Mouse (Mus musculus) heart, adult 8-10 months (tissue): ENCODE data around the gene Vmn1r121. TPM values are rescaled to one million over a fixed set of nuclear protein-coding genes. Genes with fewer than 3 reads are reported as not detected.
"Not testable (repeated sequence)": the region's sequence is repeated elsewhere in the genome, so short reads cannot be mapped to it uniquely, and the experiment has no call there.

Experiments used
- DNase-seq: peaks from one replicate; pipeline ENCODE4 v3.0.0; 2022; ENCODE audit warnings: low spot score
- total RNA-seq, 4 experiments: library from RNA; stranded (reverse); gene quantifications; 2 replicates each; pipeline ENCODE4 v1.2.4; 2022

Gene Vmn1r121
- total RNA-seq: not detected

- DNase-seq: not testable (repeated sequence)
Observed at GRCm38 (mm10) chr7:21098413-21098812, at the start of gene Vmn1r121. Gene Vmn1r121, minus strand, starts transcription at chr7:21098513.

- DNase-seq: not testable (repeated sequence)
Observed at GRCm38 (mm10) chr7:21134028-21134427, 35.7 kb upstream of the Vmn1r121 start, which contains the start of gene Vmn1r122. Gene Vmn1r122, minus strand, starts transcription at chr7:21134128.

- DNase-seq: not testable (repeated sequence)
Observed at GRCm38 (mm10) chr7:21053684-21054083, 44.6 kb downstream of the Vmn1r121 start, which contains the start of gene Vmn1r120. Gene Vmn1r120, minus strand, starts transcription at chr7:21053784.

Other genes starting within 250 kb of the Vmn1r121 start
- not detected for gene Vmn1r116, start 226.3 kb downstream of the Vmn1r121 start, total RNA-seq
- gene Vmn1r117, start 214.4 kb downstream of the Vmn1r121 start, total RNA-seq: not detected
- not detected for gene Vmn1r118, start 186.2 kb downstream of the Vmn1r121 start, total RNA-seq
- gene Vmn1r119, start 86.1 kb downstream of the Vmn1r121 start, total RNA-seq: not detected
- gene Vmn1r120, start 44.7 kb downstream of the Vmn1r121 start, total RNA-seq: not detected
- not detected for gene Vmn1r122, start 35.6 kb upstream of the Vmn1r121 start, total RNA-seq
- not detected for gene Vmn1r123, start 63.7 kb upstream of the Vmn1r121 start, total RNA-seq
- gene Gm5157, start 91.9 kb upstream of the Vmn1r121 start, total RNA-seq: not detected
- gene Vmn1r124, start 162.1 kb upstream of the Vmn1r121 start, total RNA-seq: not detected
- gene Vmn1r125, start 173.7 kb upstream of the Vmn1r121 start, total RNA-seq: not detected
- gene Vmn1r126, start 203.0 kb upstream of the Vmn1r121 start, total RNA-seq: not detected
- not detected for gene Vmn1r127, start 221.3 kb upstream of the Vmn1r121 start, total RNA-seq